Mouse (Mus musculus) limb, embryonic 11.5 days (tissue): ENCODE results near the gene Ifitm5. TPM values are rescaled to one million over a fixed set of nuclear protein-coding genes. Genes with fewer than 3 reads are reported as not detected.

Source experiments
- ATAC-seq: fragments of 200-750 bp; cut with Nextera tagmentation; 2 replicates; pipeline ENCODE4 v1.8.0; 2017; ENCODE audit warnings: low read depth; ENCODE audit not compliant: insufficient number of reproducible peaks, low FRiP score, low TSS enrichment
- DNase-seq: peaks from one replicate; pipeline ENCODE4 v3.0.0-alpha.2; 2015; ENCODE audit warnings: low spot score
- H3K27ac ChIP-seq: fragments of 300-500 bp; sonication (generic); replicated peaks from 2 replicates; pipeline ENCODE4 v1.5.1; 2014; ENCODE audit warnings: low read depth, mild to moderate bottlenecking, low read length
- H3K27me3 ChIP-seq: fragments of 300-500 bp; sonication (generic); 2 replicates; pipeline ENCODE4 v1.6.1; 2014; ENCODE audit warnings: mild to moderate bottlenecking, low read length, mixed read lengths; ENCODE audit not compliant: control insufficient read depth, insufficient read depth
- H3K36me3 ChIP-seq: fragments of 300-500 bp; sonication (generic); 2 replicates; pipeline ENCODE4 v1.6.1; 2014; ENCODE audit warnings: mild to moderate bottlenecking, low read length, moderate library complexity, mixed read lengths; ENCODE audit not compliant: control insufficient read depth, insufficient read depth
- H3K4me1 ChIP-seq: fragments of 300-500 bp; sonication (generic); 2 replicates; pipeline ENCODE4 v1.6.1; 2014; ENCODE audit warnings: low read length, mixed read lengths; ENCODE audit not compliant: control insufficient read depth, insufficient read depth
- H3K4me2 ChIP-seq: fragments of 300-500 bp; sonication (generic); 2 replicates; pipeline ENCODE4 v1.6.1; 2014; ENCODE audit warnings: low read depth, mild to moderate bottlenecking, moderate library complexity; ENCODE audit not compliant: severe bottlenecking
- H3K4me3 ChIP-seq: fragments of 300-500 bp; sonication (generic); 2 replicates; pipeline ENCODE4 v1.5.1; 2014; ENCODE audit warnings: low read depth, low read length
- H3K9ac ChIP-seq: fragments of 300-500 bp; sonication (generic); 2 replicates; pipeline ENCODE4 v1.6.1; 2014; ENCODE audit warnings: mild to moderate bottlenecking, low read length
- H3K9me3 ChIP-seq: fragments of 300-500 bp; sonication (generic); 2 replicates; pipeline ENCODE4 v1.6.1; 2016; ENCODE audit warnings: low read length; ENCODE audit not compliant: control insufficient read depth
- WGBS: fragments of 180-500 bp; shearing (Covaris S2); extraction: QIAGEN DNeasy Blood & Tissue Kit; methylation state at CpG from one replicate; pipeline ENCODE4 v1.1.7; 2014; 5-methylcytosine and 5-hydroxymethylcytosine counted together
- polyA plus RNA-seq: library from polyadenylated mRNA; unstranded; fragments of >200 nt; fragmentation: Nextera tagmentation; extraction: Ambion mirVana; gene quantifications from 2 replicates; pipeline ENCODE4 v1.2.1, GENCODE M21; 2014

Gene Ifitm5
- polyA plus RNA-seq, 1 experiment from 2014 or later, result 1.9 TPM

DNA sequence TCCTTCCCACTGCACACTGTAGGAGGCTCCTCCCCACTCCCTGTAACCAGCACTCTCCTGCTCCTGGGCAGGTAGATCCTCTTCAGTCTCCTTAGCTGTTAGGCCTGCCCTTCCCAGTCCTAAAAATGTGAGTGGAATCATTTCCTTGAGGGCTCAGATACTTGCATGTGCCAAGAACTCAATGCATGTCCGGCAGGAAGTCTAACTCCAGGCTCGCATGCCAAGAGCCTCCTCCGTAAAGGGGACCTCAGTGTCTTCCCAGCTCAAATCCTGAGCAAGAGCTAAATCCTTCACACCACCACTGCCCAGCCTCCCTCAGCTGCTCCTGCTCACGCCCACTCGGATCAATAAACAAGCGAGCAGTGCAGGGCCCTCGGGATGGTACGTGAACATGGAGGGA lies 960 bp upstream of the Ifitm5 start:
- no peak overlapping the region for H3K4me2 ChIP-seq
- H3K27me3 ChIP-seq, result no peaks in the 10 kb centered on the region
- no peak overlapping the region for H3K4me3 ChIP-seq
- peaks cover 18% of the 10 kb centered on the region for H3K36me3 ChIP-seq
- peaks cover 36% of the 10 kb centered on the region for H3K4me1 ChIP-seq
- DNase-seq (no peak), ATAC-seq (no peak)
- WGBS, result 33% methylated on average over 8 of the region's 8 CpGs
- H3K9ac ChIP-seq, result no peak overlapping the region
- no peaks in the 10 kb centered on the region for H3K9me3 ChIP-seq
- H3K27ac ChIP-seq, result no peak overlapping the region

DNA sequence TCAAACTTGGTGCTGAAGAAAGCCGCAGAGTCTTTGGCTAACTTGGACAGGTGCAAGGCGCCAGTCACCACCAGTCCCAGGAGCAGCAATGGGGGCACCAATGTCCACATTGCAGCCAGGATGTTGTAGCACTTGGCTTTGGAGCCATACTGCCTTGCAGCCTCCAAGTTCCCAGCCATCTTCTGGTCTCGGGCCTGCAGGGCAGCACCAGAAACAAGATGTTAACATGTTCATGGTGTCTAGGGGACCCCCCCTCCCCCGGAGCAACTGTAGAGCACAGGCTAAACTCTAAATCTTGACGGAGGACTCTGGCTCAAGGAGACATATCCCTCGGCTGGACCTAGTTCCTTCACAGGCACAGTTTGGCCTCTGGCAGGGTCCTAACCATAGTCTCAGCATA lies 836 bp downstream of the Ifitm5 start:
- Histone ChIP-seq H3K9ac (no peak overlapping the region), H3K4me1 (peaks cover 31% of the 10 kb centered on the region), H3K4me3 (no peak overlapping the region), H3K9me3 (no peaks in the 10 kb centered on the region), H3K27me3 (no peaks in the 10 kb centered on the region), H3K36me3 (peaks cover 21% of the 10 kb centered on the region), H3K27ac (no peak overlapping the region), H3K4me2 (no peak overlapping the region)
- 91% methylated on average over 6 of the region's 6 CpGs for WGBS
- ATAC-seq (no peak), DNase-seq (no peak)

DNA sequence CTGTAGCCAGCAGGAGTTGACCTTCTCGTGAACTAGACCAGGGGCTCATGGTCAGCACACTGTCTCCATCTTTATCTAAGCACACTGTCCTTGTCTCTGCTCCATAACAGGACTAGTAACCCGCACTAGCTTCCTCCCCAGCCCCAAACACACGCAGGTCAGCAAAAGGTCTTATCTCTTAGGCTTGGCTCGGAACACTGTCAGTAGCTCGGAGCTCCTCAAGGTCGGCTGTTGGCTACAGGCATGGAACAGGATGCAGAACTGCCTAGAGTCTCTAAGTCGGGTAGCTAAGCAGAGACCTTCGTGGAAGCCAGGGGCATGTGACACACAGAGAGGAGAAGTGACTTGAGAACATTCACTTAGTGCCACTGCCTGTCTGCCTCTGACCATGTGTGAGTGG lies 1.9 kb downstream of the Ifitm5 start:
- no peak for ATAC-seq
- H3K27ac ChIP-seq, result no peak overlapping the region
- no peaks in the 10 kb centered on the region for H3K27me3 ChIP-seq
- H3K4me3 ChIP-seq, result no peak overlapping the region
- 90% methylated on average over 8 of the region's 8 CpGs for WGBS
- no peak overlapping the region for H3K4me2 ChIP-seq
- H3K9me3 ChIP-seq, result no peaks in the 10 kb centered on the region
- DNase-seq, result no peak
- no peak overlapping the region for H3K9ac ChIP-seq
- peaks cover 23% of the 10 kb centered on the region for H3K4me1 ChIP-seq
- H3K36me3 ChIP-seq, result peaks cover 20% of the 10 kb centered on the region

DNA sequence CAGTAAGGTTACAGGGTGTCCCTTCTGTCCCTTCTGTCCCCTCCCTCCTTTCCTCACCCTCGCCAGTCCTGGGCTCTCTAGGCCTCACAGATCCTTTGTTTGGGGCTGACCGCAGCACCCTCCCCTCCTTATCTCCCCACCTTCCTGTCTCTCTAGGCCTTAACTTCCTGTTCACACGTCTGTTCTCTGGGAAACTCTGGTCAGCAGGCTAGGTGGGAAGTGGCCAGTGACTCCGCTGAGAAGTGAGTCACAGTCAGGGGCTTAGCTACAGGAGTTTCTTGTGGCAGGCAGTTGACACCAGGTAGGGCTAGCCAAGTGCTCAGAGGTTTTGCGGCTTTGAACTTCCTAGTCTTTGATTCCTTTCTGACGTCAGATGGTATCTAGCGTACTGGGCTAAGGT lies 3.1 kb downstream of the Ifitm5 start:
- Histone ChIP-seq H3K27ac (no peak overlapping the region), H3K4me2 (no peak overlapping the region), H3K36me3 (peaks cover 17% of the 10 kb centered on the region), H3K27me3 (no peaks in the 10 kb centered on the region), H3K9ac (no peak overlapping the region), H3K9me3 (no peaks in the 10 kb centered on the region), H3K4me1 (peaks cover 23% of the 10 kb centered on the region), H3K4me3 (no peak overlapping the region)
- DNase-seq (no peak), ATAC-seq (no peak)
- WGBS, result 60% methylated on average over 7 of the region's 7 CpGs

DNA sequence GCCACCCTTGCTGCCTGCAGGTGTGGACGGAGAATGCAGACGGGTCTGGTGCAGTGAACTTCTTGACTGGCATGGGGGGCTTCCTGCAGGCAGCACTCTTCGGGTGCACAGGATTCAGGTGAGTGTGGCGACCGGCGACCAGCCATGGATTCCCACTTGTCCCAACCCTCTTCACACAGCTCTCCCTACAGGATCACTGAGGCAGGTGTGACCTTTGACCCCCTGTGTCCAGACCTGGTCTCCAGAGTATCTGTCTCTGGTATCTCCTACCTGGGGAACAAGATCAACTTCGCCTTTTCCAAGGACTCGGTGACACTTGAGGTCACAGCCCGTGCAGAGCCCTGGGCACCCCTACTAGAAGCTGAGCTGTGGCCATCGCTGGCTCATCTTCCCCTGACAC lies 3.8 kb downstream of the Ifitm5 start:
- H3K27me3 ChIP-seq, result no peaks in the 10 kb centered on the region
- no peak overlapping the region for H3K4me3 ChIP-seq
- no peak overlapping the region for H3K4me2 ChIP-seq
- H3K9me3 ChIP-seq, result no peaks in the 10 kb centered on the region
- H3K9ac ChIP-seq, result no peak overlapping the region
- H3K27ac ChIP-seq, result no peak overlapping the region
- ATAC-seq (no peak), DNase-seq (no peak)
- WGBS, result 94% methylated on average over 10 of the region's 10 CpGs
- peaks cover 18% of the 10 kb centered on the region for H3K4me1 ChIP-seq
- H3K36me3 ChIP-seq, result peaks cover 17% of the 10 kb centered on the region

DNA sequence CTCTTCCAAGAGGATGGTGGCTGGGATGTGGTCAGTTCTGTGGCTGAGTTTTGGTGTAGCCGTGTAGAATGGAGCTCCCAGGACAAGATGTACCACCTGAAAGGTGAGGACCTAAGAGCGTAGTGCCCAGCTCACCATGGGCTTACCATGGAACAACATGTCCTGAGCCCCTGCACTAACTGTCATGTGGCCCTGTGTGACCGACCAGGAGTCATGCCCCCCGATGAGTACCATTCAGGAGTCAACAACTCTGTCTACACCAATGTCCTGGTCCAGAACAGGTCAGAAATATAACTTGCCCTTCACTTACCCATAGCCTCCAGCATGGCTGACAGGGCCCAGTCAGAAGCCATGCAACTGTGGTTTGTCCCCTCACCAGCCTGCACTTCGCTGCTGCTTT lies 4.8 kb downstream of the Ifitm5 start:
- H3K36me3 ChIP-seq, result peaks cover 17% of the 10 kb centered on the region
- no peaks in the 10 kb centered on the region for H3K27me3 ChIP-seq
- H3K9ac ChIP-seq, result no peak overlapping the region
- no peak overlapping the region for H3K27ac ChIP-seq
- 86% methylated on average over 5 of the region's 5 CpGs for WGBS
- no peak overlapping the region for H3K4me2 ChIP-seq
- H3K4me1 ChIP-seq, result peaks cover 9% of the 10 kb centered on the region
- DNase-seq (no peak), ATAC-seq (no peak)
- H3K4me3 ChIP-seq, result no peak overlapping the region
- H3K9me3 ChIP-seq, result no peaks in the 10 kb centered on the region

DNA sequence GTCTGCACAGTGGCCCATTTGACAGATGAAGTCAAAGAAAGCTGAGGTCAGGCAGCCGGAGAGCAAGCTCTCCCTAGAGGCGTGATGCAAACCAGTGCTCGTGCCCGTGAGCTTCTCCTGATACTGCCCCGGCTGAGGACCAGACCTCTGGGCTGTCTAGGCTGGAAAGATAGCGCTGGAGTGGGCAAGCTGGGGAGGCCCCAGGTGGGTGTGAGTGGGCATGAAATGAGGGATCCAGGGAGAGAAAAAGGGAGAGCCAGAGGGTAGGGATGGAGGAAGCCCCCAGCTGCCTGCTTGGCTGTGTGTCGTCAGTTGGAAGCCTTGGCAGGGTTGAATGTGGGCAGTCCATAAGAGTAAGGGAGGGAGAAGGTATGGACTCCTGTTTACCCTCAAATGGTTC lies 5.9 kb downstream of the Ifitm5 start:
- Histone ChIP-seq H3K9me3 (no peaks in the 10 kb centered on the region), H3K27ac (no peak overlapping the region), H3K4me2 (no peak overlapping the region), H3K4me1 (peaks cover 12% of the 10 kb centered on the region), H3K9ac (no peak overlapping the region), H3K27me3 (no peaks in the 10 kb centered on the region), H3K4me3 (no peak overlapping the region), H3K36me3 (peaks cover 17% of the 10 kb centered on the region)
- 91% methylated on average over 7 of the region's 7 CpGs for WGBS
- DNase-seq (no peak), ATAC-seq (no peak)

DNA sequence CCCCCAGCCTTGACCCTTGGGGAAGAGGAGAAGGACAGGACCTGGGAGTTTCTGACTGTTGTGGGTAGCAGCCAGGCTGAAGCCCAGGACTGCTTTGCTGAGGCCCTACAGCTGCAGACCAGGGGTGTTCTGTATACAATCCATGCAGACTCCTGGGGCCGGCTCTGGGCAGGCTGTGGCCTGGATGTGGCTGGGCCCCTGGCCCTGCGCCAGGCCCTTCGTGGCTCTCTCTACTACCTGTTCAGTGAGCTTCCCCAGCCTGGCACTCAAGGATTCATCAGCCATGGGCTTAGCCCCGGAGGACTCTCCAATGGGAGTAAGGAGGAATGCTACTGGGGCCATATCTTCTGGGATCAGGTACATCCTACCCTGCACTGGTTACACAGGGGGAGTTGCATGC lies 6.7 kb downstream of the Ifitm5 start:
- H3K4me1 ChIP-seq, result peaks cover 19% of the 10 kb centered on the region
- no peak for ATAC-seq

DNA sequence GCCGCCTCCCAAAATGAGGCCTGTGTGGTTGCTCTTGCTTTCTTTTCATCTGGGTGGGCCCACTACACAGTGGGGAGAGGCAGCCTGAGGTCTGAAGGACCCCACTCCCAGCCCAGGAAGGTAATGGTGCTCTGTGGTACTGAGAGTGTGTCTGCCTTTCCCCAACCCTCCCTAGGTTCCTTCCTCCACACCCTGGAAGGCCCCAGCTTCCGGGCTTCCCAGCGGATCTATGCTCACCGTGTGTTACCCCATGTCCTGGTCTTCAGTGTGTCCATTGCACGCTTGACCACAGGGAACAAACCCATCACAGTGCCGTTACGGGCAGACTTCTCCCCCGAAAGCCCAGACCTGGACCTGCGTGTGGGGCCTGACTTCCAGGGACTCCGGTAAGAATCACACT lies 7.3 kb downstream of the Ifitm5 start:
- H3K4me2 ChIP-seq, result peak overlapping the region; percentile 49; the same call in 1 of the 2 replicates
- no peak overlapping the region for H3K9ac ChIP-seq
- ATAC-seq, result no peak
- H3K9me3 ChIP-seq, result no peaks in the 10 kb centered on the region
- WGBS, result 89% methylated on average over 10 of the region's 10 CpGs
- H3K4me1 ChIP-seq, result peaks cover 19% of the 10 kb centered on the region
- no peaks in the 10 kb centered on the region for H3K27me3 ChIP-seq
- H3K27ac ChIP-seq, result no peak overlapping the region
- no peak for DNase-seq
- H3K4me3 ChIP-seq, result no peak overlapping the region
- H3K36me3 ChIP-seq, result peaks cover 11% of the 10 kb centered on the region

More for the DNA sequence above, 6.7 kb downstream of the Ifitm5 start:
- no peaks in the 10 kb centered on the region for H3K9me3 ChIP-seq
- H3K4me2 ChIP-seq, result no peak overlapping the region
- H3K27me3 ChIP-seq, result no peaks in the 10 kb centered on the region
- no peak for DNase-seq
- WGBS, result 83% methylated on average over 4 of the region's 4 CpGs
- no peak overlapping the region for H3K27ac ChIP-seq
- H3K36me3 ChIP-seq, result peaks cover 15% of the 10 kb centered on the region
- no peak overlapping the region for H3K9ac ChIP-seq
- no peak overlapping the region for H3K4me3 ChIP-seq
